Mouse (Mus musculus) cerebellum, adult 11-12 months (tissue): ENCODE results near the gene Smarce1.

ENCODE experiments used
- DNase-seq: peaks from one replicate; pipeline ENCODE4 v3.0.0; 2022

Smarce1 gene

DNA sequence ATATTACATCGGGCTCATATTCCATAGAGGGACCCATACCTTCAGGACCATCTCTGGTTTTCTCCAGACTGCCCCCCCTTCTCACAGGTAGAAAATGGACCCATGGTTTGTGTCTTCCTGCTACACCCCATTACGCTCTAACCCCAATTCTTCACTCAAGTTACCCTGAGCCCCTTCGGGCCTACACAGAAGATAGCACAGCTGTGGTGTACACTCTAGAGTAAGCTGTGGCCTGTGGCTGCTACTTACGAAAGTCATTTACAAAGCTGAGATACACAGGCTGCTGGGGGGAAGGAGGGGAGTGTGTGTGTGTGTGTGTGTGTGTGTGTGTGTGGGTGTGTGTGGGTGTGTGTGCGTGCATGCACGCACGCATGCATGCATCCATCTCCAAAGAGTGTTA lies 64.6 kb downstream of the Smarce1 start:
- DNase-seq = no peak

DNA sequence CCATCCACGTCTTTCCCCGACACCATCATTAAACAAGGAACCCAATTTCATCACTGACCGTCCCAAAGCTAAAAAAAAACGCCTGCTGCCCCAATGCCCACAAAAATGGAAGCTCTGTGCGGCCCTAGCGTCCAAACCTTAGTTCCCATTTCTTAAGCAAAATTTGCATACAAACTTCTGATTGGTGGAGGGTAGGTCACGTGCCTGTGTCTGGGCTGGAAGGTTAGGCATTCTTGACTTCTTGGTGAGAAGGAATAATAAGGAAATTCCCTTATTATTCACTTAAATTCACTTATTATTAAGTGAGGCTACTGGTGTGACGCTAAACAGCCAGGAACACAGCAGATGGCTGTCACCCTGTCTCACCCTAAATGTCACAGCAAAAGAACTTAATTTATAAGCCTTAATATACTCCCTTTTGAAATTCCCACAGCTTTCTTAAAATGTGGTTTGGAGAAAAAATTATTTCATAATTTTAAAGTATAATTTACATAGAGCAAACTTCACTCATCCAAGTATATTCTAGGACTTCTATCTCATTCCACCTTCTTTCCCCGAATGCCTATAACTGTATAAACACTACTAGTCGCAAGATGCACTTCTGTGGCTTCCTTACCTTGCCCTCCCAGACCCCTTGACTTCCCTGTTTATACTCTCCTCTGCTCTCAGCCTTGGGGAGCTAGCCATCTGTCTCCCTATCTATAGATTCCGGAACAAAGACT lies 65.6 kb downstream of the Smarce1 start:
- DNase-seq = no peak

DNA sequence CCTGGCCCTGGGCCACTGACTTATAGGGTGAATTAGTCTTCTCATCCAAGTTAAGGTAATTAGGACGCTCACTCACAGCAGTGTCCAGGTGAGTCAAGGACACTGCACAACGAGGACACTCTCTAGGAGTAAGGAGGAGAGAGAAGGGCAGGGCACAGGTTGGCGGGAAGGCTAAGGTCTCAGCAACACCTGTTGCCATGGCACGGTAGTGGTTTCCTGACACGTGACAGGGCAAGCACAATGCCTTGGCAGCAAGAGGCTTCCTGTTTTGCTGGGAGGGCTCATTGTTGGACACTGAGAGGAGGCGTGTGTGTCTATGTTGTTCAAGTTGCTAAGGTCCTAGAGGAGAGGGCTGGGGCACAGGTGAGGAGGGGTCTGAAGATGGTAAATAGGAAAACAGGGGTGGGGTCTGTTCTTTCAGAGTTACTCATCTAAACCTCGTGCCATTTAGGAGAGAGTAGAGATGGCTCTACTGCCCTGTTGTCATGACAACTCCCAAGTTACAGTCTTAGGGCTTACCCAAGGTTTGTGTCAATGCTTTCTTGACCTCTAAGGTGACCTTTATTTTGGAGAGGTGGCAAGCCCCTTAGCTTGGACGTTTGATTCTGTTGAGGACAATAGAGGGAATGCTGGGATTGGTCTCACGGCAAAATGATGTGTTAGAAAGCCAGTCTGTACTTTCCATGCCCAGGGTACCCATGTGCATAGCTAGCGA lies 67.7 kb downstream of the Smarce1 start:
- no peak for DNase-seq

DNA sequence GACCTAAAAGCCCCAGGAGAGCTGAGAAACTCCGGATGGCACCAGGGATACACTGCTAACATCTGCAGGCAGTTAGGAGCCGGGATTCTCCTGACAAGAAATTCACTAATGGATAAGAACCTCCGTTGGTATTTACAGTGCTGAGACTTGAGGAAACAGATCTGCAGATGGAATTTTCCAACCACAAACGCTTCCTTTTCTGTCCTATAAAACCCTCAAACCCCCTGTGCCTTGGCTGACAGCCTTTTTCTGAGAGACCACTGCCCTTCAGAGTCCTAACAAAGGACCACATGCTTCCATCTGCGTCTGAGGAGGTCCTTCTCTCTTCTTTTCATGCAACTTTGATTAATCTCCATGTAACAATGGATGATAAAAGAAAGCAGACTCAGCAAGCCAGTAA lies 69.2 kb downstream of the Smarce1 start:
- DNase-seq = no peak

DNA sequence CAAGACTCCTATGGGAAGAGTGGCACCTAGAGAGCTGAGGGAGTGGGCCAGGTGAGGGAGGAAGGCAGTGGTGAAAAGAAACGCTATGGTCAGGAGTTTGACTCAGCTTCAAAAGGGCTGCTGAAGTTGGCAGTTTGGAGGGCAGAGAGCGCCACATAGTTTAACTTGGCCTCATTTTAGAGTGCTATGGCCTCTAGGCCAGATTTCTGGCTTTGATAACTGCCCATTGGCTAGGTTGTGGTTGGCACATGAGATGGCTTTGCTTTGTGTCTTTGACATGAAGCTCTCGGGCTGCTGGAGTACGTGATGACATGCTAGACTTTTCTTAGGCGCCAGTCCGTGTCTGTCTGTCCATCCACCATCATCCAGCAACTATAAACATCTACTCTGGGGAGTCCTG lies 70.6 kb downstream of the Smarce1 start:
- no peak for DNase-seq
